Mouse (Mus musculus) lung, adult 2 months (tissue): Measurements from ENCODE around the gene Nars2.

ENCODE experiments used
- CTCF ChIP-seq: fragments of 200-500 bp; IDR thresholded peaks from 2 replicates; pipeline ENCODE4 v1.5.1; 2011; ENCODE audit warnings: mild to moderate bottlenecking, low read length, control low read depth; ENCODE audit not compliant: insufficient read depth
- POLR2A ChIP-seq: fragments of 200-500 bp; IDR thresholded peaks from 2 replicates; pipeline ENCODE4 v1.6.1; 2011; ENCODE audit warnings: low read depth, mild to moderate bottlenecking, control low read depth, low read length, borderline replicate concordance; ENCODE audit errors: extremely low read depth

DNA sequence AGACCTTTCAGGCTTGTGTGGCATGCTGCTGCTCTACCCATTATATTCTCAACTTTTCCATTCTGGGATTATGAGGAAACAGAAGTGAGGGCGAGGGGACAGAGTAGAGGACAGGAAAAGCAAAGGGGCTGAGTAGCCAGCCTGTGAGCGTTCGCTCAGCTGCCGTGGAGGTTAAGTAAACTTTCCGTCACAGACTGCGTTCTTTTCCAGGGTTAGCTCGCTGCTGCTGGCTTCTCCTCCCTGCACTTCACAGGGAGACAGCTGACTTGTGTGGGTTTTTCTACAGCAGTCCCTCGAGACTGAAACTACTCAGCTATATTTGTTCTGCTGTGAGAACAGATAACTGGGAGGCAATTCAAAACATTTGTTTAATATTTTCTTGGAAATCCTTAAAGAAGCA is 34.5 kb downstream of the Nars2 start:
- no peak for TF ChIP-seq POLR2A
- no peak for TF ChIP-seq CTCF
